Mouse (Mus musculus) yolk sac, embryonic 10.5 days (tissue): Measurements from ENCODE around the gene Olfr329-ps.
"Not testable (repeated sequence)": the region's sequence is repeated elsewhere in the genome, so short reads cannot be mapped to it uniquely, and the experiment has no call there.

Source experiments
- DNase-seq: peaks from one replicate; pipeline ENCODE4 v3.0.0-alpha.2; 2017; ENCODE audit warnings: low spot score

Olfr329-ps gene

DNA sequence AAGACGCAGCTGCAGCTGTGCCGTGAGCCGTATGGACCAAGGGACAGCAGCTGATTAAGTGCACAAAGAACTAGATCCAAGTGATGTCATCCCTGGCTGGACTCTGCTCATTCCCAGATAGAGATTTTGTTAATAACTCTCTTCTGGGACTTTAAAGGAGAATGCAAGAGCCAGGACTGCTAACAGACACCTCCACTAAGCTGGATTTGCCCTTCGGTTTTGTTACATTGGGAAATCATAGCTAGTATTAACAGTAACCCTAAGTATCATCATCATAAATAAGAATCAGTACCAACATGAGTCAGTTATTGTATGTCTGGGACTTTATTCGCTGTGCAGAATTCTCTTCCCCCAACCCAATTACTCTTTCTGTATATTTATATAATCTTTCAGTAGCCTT is at the start of gene Olfr329-ps:
Gene Olfr329-ps, minus strand, starts transcription at position 101 of the 400 bp plus-strand sequence.
- DNase-seq, result no peak

GRCm38 (mm10) chr11:58594814-58595213 is 48.6 kb upstream of the Olfr329-ps start, which contains the start of gene Olfr324:
Gene Olfr324, plus strand, starts transcription at chr11:58595114.
- no peak for DNase-seq

GRCm38 (mm10) chr11:58588620-58589250 is 42.5 kb upstream of the Olfr329-ps start:
- DNase-seq, result no peak

GRCm38 (mm10) chr11:58587898-58588348 is 41.7 kb upstream of the Olfr329-ps start:
- DNase-seq, result peak; percentile 5

- no peak for DNase-seq
These were observed 32.4 kb upstream of the Olfr329-ps start for GRCm38 (mm10) chr11:58578636-58579035.

DNA sequence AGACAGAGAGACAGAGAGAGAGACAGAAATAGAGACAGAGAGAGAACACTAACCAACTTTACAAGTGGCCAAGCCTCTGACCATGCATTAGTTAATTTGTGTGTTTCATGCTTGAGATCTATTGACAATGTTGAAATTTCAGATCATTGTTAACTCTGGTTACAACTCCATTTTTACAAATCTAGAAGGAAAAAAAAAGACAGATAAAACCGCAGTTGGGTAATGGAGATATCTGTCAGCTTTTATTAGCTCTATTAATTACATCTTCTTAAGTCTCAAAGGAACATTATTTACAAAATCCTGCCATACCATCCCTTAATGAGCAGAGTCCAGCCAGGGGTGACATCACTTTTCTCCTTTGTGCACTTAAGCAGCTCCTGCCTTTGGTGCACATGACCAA is 31.2 kb upstream of the Olfr329-ps start, which contains the start of gene Olfr325:
Gene Olfr325, plus strand, starts transcription at position 301 of the 400 bp plus-strand sequence.
- DNase-seq, result no peak

GRCm38 (mm10) chr11:58570405-58570804 is 24.2 kb upstream of the Olfr329-ps start, which contains the start of gene Olfr224:
Gene Olfr224, minus strand, starts transcription at chr11:58570553.
- DNase-seq, result no peak

- no peak for DNase-seq
These were observed 9.3 kb upstream of the Olfr329-ps start, which contains the start of gene Olfr328 for GRCm38 (mm10) chr11:58555536-58555935. Gene Olfr328, minus strand, starts transcription at chr11:58555636.

- DNase-seq, result not testable (repeated sequence)
These were observed 11.5 kb downstream of the Olfr329-ps start, which contains the start of gene Olfr330 for GRCm38 (mm10) chr11:58534736-58535135. Gene Olfr330, minus strand, starts transcription at chr11:58534836.

- DNase-seq, result not testable (repeated sequence)
These were observed 26.5 kb downstream of the Olfr329-ps start for GRCm38 (mm10) chr11:58519756-58520155.

DNA sequence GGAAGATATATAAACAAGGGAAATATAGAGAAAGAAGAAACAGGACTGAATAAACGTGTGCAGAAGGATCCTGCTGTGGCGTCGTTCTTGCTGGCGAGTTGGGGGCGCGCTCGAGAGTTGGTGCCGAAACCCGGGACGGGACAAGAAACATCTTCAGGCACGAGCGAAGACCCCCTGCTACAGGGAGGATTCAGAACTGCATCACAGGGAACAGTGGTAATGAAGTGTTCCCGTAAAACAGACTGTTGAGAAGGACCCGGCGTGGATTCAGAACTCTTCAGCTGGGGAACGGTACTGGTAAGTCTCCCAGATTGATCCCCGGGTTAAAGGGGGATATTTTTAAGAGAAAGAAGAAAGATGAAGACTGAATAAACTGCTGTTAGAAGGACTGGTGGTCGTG is 27.3 kb downstream of the Olfr329-ps start:
- DNase-seq, result not testable (repeated sequence)

DNA sequence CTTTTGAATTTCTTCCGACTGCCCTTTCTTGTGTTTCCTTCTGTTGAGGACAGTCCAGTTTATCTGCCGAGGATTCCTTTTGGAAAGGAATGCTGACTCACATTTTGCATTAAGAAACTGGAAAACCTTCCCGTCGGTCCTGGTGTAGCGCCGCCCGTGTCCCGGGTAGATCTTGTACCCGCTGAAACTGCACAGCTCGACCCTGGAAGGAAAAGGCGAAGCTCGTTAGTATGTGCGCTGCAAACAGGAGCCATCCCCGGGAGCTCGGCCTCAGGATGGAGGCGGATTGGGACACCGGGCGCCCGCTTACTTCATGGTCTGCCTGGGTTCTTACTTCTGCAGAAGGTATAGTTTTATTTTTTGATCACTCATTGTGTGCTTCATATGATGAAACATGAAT is 37.2 kb downstream of the Olfr329-ps start:
- not testable (repeated sequence) for DNase-seq

DNA sequence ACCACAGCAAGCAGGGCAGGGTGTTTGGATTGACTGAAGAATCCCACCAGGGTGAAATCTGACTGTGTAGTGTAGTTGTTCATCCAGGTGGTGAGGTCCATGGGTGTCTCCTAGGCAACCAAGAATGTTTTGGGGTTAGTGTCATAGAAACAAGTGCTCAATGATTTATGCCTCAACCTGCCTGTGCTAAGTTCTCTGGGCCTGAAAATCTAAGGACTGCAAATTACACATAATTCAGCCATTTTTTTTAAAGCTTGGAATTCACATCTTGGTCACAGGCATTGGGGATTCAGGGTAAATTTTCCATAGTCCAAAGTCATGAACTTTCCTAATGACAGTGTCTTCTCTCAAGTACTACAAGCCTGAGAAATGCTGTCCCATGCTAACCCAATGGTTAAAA is 43.8 kb downstream of the Olfr329-ps start, which contains the start of gene Olfr331:
Gene Olfr331, minus strand, starts transcription at position 101 of the 400 bp plus-strand sequence.
- DNase-seq, result not testable (repeated sequence)

GRCm38 (mm10) chr11:58499290-58499689 is 46.9 kb downstream of the Olfr329-ps start:
- DNase-seq, result no peak

DNA sequence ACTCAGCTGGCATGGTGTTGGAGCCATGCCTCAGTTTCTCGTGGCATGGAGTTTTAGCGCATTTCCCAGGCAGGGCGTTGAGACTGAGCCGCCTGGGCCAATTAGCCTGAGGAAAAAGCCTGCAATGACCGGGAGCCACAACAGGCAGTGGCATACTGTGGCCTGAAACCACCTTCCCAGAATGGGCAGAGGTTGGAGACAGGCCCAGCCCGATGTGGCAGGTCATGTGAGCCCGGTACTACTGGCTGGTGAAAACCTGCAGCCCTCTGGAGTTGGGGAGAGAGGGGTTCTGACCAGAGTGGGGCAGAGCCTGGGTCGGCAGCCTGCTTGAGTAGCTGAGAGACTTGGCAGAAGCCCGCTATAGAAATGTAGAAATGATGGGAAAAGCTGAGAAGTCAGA is 47.5 kb downstream of the Olfr329-ps start:
- no peak for DNase-seq

DNA sequence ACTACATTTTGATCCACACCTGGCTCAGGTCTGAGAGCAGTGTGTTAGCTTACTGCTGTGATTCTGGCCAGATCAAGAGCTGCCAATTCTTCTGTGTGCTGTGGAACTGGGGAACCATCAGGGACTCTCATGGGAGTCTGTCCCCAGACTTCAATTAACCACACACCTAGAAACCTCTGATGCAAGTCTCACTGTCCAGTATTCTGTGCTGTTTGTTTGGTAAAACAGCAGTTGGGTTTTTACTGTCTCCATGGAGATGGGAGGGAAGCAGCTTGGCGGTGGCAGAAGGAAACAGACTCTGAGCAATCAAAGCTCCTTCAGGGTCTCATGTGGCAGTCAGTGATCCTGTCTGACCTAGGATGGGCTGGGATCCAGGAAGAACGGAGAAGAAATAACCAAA is 53.8 kb downstream of the Olfr329-ps start, which contains the start of gene Olfr332:
Gene Olfr332, minus strand, starts transcription at position 101 of the 400 bp plus-strand sequence.
- no peak for DNase-seq
